Mouse (Mus musculus): ENCODE data around the gene Tnip3. TPM values are rescaled to one million over a fixed set of nuclear protein-coding genes. Genes with fewer than 3 reads are reported as not detected.

Gene Tnip3
- total RNA-seq, 2 experiments from 2014 or later, result not detected

DNA sequence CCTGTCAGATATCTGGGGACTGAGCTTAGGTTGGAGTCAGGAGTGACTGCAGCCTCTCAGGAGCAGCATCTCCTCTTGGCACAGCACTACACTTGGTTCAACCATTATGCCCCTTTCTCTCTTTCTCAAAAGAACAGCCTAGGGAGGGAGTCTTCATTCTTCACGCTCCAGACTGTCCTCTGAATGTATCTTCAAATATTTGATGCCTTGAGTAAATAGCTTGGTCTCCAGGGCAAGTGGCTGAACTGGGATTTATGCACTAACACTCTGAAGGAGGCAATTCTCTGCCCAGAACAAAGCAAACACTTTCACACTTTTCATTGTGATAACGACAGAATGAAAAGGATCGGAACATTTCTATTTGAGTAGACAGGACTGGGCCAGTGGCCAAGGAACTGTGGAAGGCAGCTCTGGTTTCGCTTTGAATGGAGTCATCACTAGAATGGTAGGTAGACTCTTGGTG is 59.8 kb downstream of the Tnip3 start:
- DNase-seq (ENCODE audit: low spot score in 2 of 2), result peak; percentile 53 to 78

DNA sequence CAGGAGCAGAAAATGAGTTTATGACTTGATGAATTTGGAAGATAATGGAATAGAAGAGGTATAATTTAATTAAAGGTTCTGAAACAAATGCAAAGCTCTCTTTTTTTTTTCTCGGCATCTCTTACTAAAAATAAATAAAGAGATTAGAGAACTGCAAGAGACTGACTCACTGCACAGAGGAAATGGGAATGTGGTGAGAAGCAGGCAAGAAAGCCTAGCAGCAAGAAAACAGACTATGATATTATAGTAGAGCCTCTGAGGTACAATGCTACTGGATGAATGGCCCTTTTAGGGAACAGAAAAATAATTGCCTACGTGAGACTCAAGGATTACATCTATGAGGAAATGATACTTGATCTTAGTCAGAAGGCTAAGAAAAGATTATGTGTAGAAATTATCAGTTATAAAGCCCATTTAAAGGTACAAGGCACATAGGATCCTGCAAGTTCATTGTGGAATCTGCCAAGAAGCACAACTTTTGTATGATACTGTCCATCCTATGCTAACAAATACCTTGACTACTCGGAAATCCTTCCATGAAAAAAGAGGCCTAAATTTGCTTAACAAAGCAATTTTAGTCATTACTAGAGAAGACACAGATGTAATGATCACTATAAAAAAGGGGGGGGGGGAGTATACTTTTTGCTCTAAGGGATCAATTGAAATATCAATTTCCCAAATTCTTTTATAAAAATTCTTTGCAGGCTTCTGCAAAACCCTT is 60.4 kb downstream of the Tnip3 start:
- no peak for DNase-seq (ENCODE audit: low spot score in 2 of 2)

DNA sequence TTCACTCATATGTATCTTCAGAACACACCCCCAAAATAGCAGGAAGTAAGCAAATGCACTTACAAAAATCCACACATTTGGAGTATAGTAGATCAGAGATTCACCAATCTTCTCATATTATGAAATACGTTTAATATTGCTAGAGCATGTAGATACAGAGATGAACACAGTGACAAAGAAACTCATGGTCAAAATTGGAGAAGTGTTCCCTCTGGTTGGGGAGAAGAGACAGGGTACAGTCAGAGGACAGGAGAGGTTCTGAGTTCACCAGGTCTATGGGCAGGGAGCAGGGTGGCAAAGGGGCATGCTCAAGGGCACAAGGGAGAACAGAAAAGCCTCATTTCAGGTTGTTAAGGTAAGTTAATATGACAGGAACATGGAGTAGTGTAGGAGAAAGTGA is 63.7 kb downstream of the Tnip3 start:
- DNase-seq (ENCODE audit: low spot score in 2 of 2), result no peak

DNA sequence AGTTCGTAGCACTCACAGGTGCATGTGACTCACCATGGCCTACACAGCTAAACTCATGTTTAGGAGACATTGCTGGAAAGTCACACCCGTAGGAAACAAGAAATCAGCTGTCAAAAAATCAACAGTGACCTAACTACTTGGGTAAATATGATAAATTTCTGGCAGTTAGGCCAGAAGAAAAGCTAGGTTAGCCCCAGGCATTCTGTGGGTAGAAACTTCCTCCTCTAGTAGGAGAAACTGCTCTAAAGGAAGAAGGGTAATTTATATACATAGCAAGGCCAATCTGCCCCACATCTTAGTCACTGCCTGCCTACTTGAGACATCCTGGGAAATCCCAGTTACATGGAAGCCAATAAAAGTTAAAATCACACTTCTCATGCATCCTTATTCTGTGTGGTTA is 64.9 kb downstream of the Tnip3 start:
- no peak for DNase-seq (ENCODE audit: low spot score in 2 of 2)

DNA sequence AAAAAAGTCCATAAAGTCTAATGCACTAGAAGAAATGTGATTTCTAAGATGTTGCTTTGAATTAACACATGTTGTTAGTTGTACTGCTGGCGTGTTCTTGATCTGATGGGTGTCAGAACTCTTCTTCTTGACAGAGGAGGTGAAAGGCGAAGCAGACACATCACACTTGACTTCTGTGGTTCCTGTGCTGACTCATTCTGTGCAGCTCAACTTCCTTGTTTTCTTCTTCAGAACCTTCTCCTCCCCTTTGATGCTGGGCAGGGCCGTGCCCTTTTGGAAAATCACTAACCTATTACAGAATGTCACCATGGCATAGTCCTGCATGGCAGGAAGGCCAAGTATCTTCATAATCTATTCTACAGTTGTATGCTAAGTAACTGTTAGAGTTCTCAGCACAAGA is 69.1 kb downstream of the Tnip3 start:
- DNase-seq (ENCODE audit: low spot score in 2 of 2), result no peak

DNA sequence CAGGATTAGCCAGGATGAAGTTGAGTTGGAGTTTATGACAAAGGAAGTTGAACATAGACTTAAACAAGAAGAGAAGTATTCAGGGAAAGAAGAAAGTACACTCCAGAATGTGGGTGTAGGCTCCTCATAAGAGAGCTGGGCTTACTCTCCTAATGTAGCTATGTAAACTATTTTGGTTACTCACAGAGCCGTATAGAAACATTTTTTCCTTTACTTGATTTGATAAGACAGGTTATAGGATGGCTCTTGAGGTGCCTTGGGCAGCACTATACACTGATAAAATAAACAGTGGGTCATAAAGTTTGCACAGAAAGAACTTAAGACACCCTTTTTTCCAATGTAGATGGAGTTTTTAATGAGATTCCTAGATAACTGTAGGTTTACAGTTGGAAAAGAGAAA is 70.3 kb downstream of the Tnip3 start:
- no peak for DNase-seq (ENCODE audit: low spot score in 2 of 2)

DNA sequence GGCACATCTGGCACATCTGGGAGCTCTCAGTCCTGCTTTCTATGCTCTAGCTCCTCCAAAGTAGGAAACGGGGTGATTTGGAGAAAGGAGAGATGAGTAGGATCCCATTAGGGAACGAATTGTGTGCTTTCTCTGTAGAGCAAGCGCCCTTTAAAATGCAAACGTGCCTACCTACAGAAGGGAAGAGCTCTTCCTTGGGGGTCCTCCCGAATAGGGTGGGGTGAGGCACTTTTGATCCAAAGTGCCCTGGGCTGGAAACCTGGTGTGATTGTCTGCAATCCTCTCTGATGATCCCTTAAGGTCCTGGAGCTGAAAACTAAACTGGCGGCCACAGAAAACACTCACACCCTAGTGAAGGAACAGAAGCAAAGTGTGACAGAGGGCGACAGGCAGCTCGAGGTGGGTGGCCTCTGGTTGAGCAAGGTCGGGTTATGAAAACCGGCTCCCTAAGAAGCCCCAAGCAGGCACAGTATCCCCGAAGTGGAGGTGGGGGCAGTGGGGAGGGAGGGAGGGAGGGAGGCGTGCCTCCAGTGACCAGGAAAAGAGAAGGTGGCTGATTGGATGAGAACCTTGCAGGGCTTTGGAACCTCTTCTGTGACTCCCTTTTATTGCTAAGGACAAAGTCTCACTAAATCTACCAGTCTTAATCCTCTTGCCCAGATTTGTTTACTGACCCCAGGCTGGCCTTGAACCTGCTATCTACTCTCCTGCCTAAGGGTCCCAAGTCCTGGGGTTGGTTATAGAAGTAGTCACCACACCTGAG is 72.1 kb downstream of the Tnip3 start:
- no peak for DNase-seq (ENCODE audit: low spot score in 2 of 2)

DNA sequence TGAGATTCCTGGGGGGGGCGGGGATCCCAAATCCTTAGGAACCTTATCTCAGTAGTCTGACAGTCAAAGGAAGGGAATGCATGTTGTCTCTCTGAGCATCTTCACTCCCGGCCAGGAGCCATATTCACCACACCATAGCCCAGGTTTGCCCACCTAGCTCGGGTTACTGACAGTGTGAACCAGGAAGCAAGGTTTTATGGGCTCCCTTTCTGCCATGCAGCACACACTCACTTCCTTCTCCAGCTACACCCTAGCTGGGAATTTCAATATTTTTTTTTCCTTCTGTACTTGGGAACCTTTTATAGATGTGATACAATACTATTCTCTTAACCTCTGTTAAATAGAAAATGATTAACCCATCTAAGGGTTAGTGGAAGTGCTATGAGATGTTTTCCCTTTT is 73.4 kb downstream of the Tnip3 start:
- DNase-seq (ENCODE audit: low spot score in 2 of 2), result no peak

DNA sequence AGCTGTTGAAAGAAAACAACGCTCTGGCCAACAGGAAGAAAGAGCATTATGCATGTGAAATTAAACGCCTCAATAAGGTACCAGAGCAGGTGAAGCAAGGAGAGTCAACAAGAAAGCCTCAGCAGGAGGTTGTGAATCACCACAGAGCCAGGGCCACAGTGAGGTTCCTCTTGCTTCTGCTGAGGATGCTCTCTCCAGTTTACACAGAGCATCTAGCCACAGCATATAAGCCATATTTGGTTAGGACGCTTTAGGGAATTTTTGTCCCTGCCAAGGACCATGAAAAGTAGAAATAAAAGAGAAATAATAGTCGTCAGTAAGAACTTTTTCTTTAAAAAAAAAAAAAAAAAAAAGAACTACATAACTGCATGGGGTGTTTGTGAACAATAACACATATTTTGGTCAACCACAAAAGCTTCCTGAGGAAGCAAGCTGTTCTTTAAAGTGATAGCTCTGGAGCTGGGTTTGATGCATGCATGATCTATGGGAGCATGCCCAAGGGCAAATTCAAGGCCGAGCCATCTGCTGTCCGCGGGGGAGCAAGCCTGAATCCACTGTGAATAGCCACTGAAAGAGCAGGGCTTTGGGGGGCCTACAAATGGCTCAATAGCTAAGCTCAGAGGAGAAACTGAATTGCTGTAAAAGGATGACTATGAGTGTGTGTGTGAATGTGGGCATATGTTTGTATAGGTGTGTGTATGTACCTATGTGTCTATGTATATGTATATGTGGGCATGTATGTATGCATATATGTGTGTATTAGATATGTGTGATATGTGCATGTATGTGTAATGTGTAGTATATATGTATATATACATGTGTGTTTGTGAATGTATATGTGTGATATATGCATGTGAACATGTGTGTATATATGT is 75.0 kb downstream of the Tnip3 start:
- DNase-seq (ENCODE audit: low spot score in 2 of 2), result no peak

DNA sequence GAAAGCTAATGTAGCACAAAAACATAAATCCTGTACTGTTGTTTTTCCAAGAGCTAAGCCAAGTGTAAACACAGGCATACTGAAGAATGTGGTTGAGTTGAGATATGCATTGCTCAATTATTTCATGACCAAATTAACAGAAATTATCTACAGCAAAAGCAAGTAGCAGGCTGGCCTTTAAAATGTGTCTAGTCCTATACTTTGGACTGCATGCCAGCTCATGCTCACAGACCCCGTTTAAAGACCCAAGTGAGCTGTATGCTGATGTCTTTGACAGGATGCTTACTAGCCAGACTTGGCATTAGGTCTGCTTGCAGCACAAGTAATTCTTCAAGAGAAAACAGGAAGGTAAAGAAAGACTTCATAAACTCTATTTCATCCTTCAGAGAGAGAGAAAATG is 75.8 kb downstream of the Tnip3 start:
- no peak for DNase-seq (ENCODE audit: low spot score in 2 of 2)

DNA sequence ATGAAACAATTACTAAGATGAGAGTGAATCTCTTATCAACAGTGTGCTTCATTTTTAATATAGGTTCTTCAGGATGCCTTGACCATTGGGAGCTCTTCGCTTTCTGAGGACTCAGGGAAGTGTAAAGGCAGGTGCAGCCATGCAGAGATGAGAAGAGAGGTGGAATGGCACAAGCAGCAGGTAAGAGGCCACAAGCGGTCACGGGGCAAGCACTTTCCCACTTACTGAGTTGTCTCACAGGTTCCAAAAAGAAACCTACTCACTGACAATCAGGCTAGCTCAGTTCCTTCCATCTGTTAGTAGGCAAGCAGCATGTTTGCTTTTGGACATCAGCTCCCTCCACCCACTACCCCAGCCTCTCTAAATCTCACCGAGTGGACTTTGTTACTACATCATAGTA is 80.7 kb downstream of the Tnip3 start:
- no peak for DNase-seq (ENCODE audit: low spot score in 2 of 2)

DNA sequence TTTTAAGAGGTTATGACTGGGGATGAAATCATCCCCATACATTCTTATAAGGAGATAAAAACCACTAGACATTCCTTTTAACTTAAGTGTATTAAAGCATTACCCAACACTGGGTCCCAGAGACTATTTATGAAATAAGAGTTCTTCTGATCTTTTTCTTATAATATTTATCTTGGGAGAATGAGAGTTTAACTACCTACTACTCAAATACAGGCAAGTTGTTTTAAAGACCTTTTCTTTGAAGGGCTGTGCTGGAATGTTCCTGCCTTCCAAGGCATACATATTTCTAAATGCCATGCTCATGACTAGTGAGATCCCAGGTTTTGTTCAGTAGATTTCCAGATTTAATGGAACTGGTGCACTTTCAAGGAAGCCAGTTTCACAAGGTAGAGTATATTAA is 81.8 kb downstream of the Tnip3 start:
- no peak for DNase-seq (ENCODE audit: low spot score in 2 of 2)

DNA sequence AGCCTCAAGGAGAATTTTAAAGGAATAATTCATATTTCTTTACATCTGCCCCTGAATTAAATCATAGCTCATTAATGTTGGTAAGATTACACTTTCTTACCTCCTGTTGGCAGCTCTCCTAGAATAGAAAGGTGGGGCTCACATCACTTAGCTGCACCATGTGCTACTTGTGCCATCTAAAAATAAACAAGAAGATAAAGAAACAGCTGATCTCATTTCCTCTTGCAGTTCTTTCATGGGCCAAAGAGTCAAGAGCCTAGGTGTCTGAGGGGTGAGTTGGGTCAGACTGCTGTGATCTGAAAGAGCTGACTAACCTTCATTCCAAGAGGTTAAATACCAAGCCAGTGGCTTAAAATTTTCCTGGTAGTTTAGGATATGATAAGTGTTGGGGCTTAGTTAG is 86.7 kb downstream of the Tnip3 start:
- DNase-seq (ENCODE audit: low spot score in 2 of 2), result no peak

DNA sequence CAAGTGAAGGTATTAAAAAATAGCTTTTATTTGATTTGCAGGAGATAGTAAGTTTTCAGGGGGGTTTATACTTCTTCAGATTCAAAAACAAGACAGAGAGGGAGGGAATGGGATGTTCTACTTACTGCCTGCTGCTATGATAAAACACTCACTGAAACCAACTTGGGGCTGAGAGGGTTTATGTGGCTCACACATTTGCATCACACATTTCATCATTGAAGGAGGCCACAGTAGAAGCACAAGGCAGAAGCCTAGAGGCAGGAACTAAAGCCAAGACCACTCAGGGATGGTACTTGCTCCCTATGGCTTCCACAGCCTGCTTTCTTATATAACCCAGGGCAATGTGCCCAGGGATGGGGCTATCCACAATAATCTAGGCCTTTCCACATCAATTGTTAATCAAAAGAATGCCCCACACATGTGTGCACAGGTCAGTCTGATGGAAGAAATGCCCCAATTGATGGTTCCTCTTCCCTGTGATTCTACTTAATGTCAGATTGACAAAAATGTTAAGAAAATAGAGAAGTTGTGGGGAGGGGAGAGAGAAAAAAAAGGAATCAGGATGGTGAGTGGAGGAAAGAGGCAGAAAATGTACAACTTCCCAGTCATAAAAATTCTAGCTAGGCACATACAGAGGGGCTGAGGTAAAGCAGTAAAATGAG is 88.9 kb downstream of the Tnip3 start:
- no peak for DNase-seq (ENCODE audit: low spot score in 2 of 2)

DNA sequence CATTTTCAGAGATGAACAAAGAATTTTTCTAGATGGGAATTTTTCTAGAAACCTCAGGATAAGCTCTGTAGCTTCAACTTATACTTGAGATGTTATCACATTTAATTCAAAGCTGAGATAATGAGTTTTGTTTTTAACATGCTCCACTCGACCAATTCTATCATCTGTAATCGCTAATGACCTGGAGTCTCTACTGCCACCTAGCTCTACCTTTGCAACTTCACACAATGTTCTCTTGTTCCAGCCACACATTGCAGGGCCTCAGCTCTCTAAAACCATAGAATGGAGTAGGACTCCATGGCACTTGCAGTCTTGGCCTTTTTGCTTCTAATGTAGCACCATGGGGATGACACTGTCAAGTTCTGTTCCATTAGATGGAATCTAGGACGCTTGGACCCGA is 90.5 kb downstream of the Tnip3 start:
- DNase-seq (ENCODE audit: low spot score in 2 of 2), result no peak

DNA sequence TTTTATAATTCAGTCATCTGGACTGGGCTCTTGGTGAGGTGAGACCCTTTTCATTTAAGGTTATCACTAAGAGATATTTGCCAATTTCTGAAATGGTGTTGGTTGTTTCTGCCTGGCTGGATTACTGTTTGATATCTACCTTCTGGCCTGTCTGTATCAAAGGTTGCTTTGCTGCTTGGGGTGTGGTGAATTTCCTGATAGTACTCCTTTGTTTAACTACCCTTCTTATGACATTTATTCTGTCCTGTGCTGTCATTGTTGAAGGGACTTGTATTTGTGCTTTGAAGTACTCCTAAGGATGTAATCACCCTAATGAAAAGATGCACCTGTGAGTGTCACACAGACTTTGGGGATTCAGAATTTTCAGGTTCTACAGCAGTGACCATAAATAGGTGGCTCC is 96.1 kb downstream of the Tnip3 start:
- no peak for DNase-seq (ENCODE audit: low spot score in 2 of 2)

DNA sequence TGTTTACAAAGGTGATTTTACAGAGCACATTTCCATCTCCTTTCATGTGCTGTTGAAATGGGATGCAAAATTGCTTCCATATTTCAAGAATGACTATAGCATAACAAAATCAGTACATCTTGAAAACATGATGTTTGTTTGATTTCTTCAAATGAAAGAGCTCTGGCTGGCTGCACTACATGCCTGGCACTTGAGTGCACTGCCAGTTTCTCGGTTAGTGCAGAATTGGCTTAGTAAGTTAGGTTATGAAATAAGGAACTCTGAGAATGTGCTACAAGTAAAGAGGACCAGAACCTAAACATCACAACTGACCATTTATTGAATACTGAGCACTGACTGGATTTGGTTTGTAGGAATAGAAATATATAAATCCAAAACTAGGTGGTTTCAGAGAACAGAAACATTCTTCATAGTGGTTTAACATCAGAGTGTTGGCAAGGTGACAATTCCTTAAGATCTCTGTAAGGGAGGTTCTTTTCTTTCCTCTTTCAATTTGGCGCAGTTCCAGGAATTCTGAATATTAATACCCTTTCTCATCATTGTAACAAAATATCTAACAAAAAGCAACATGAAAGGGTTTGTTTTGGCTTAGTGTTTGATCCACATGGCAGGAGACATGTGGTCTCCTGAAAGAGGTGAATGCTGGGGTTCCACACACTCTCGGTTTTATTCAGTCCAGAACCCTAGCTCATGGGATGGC is 98.1 kb downstream of the Tnip3 start:
- DNase-seq (ENCODE audit: low spot score in 2 of 2), result no peak

DNA sequence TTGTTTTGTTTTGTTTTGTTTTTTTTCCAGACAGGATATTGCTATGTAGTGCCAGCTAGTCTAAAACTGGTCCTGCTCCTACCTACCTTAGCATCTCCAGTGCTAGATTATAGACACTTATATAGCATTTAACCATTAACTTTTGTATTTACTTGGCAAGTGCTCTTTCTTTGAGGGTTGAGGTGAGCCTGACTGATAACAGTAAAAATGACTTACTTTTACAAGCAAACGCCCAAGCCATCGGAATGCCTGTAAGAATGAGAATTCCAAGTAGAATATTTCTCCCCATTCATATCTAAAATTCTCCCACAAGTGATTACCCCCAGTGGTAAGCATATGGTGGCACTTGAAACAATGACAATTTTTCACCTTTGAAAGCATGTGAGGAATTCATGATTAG is 105.5 kb downstream of the Tnip3 start:
- DNase-seq (ENCODE audit: low spot score in 2 of 2), result no peak

DNA sequence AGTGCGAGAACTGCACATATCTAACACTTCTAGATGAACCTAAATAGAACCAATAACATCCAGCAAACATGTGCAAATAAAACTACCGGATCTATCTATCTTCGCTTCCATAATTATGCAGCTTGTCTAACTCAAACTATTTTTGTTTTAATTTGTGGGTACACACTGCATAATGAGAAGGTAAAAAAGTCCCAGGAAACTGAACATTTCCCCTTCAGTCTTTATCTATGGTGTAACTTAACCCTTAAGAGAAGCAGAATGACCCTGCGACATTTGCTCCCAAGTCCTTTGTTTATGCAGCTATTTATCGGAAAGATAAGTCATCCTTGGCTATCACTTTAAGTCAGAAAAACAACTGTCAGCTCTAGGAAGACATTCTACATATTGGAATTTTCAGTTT is 107.1 kb downstream of the Tnip3 start:
- DNase-seq (ENCODE audit: low spot score in 2 of 2), result no peak

DNA sequence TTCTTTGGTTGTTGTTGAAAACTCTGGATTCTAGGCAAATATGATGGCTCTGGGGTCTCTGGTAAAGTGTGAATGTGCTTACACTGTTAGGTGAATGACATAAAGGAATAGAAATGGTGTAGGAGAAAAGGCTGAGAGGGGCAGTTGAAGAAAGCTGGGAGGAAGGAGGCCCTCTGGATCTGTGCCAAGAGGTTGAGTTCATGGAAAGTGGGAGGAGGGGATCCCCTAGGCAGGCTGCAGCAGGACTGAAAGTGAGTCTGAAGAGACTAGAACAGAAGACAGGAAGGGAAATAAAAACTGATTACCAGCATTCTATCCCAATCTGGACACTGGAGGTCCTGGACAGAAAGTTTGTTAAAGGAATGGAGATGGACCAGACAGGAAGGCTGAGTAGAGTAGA is 117.3 kb downstream of the Tnip3 start:
- no peak for DNase-seq (ENCODE audit: low spot score in 2 of 2)

DNA sequence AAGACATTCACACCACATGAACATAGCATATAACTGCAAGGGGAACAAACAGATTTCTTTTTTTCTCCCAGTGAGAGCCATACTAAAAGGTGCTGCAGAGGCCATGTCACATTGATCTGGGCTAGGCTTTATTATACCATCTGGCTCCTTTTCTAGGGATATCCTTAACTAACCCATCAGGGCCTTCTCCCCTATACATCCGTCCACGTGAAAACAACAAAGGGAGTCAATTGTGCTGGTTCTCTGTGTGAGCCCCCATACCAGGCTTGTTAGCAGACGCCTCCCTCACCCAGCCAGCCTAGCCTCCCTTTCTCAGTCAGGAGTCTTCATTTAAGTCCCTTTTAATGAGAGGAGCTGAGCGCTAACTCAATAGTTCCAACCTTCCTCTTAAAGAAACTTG is 119.0 kb downstream of the Tnip3 start:
- DNase-seq (ENCODE audit: low spot score in 2 of 2), result no peak

Data from layer of hippocampus, adult 18-20 months (tissue).